Mouse (Mus musculus) heart, postnatal 4 days (tissue): ENCODE data around the gene Snph. TPM values are rescaled to one million over a fixed set of nuclear protein-coding genes. Genes with fewer than 3 reads are reported as not detected.

ENCODE experiments used
- DNase-seq: peaks from one replicate; pipeline ENCODE4 v3.0.0; 2021
- total RNA-seq, 2 experiments: library from RNA; stranded (reverse); gene quantifications; 2 replicates each; pipeline ENCODE4 v1.2.3; 2021

Snph gene
- total RNA-seq, 2 experiments from 2014 or later = 2.2 TPM

- DNase-seq = peak; percentile 99
Observed at GRCm38 (mm10) chr2:151542323-151543062, 89.9 kb downstream of the Snph start, which contains the start of gene Fkbp1a. Gene Fkbp1a (plus strand): TSS chr2:151542483.

Other genes starting within 250 kb of the Snph start
- not detected for gene 4921509C19Rik, start 156.4 kb downstream of the Snph start, total RNA-seq
- gene Nsfl1c, start 138.4 kb downstream of the Snph start, total RNA-seq = 100 to 1,000 TPM; 101 to 102 TPM
- gene Fkbp1a, start 90.1 kb downstream of the Snph start, total RNA-seq = 100 to 1,000 TPM; 453 to 456 TPM
- 1 to 10 TPM; 3.4 to 4.3 TPM for gene Sdcbp2, start 60.0 kb downstream of the Snph start, total RNA-seq
- gene Rad21l, start 35.9 kb upstream of the Snph start, total RNA-seq = not detected
- 1 to 10 TPM; 5.0 to 5.1 TPM for gene Tmem74b, start 69.4 kb upstream of the Snph start, total RNA-seq
- gene Psmf1, start 111.6 kb upstream of the Snph start, total RNA-seq = 10 to 100 TPM; 32.0 to 33.0 TPM
- gene Rspo4, start 210.3 kb upstream of the Snph start, total RNA-seq = not detected